Mouse (Mus musculus) embryonic facial prominence, embryonic 13.5 days (tissue): Measurements from ENCODE around the gene E330034G19Rik. TPM values are rescaled to one million over a fixed set of nuclear protein-coding genes. Genes with fewer than 3 reads are reported as not detected.

Experiments
- ATAC-seq: fragments of 200-750 bp; cut with Nextera tagmentation; 2 replicates; pipeline ENCODE4 v1.8.0; 2017; ENCODE audit warnings: low read depth; ENCODE audit not compliant: insufficient number of reproducible peaks, insufficient read depth, low FRiP score, low TSS enrichment
- H3K27ac ChIP-seq: fragments of 300-500 bp; sonication (generic); 2 replicates; pipeline ENCODE4 v1.5.1; 2015; ENCODE audit warnings: moderate library complexity, mild to moderate bottlenecking, inconsistent platforms
- H3K27me3 ChIP-seq: fragments of 300-500 bp; sonication (generic); 2 replicates; pipeline ENCODE4 v1.6.1; 2015; ENCODE audit warnings: mild to moderate bottlenecking, inconsistent platforms
- H3K36me3 ChIP-seq: fragments of 300-500 bp; sonication (generic); 2 replicates; pipeline ENCODE4 v1.6.1; 2015; ENCODE audit warnings: mild to moderate bottlenecking, inconsistent platforms
- H3K4me1 ChIP-seq: fragments of 300-500 bp; sonication (generic); 2 replicates; pipeline ENCODE4 v1.6.1; 2015; ENCODE audit warnings: inconsistent platforms
- H3K4me2 ChIP-seq: fragments of 300-500 bp; sonication (generic); 2 replicates; pipeline ENCODE4 v1.6.1; 2015; ENCODE audit warnings: moderate library complexity, mild to moderate bottlenecking, inconsistent platforms
- H3K4me3 ChIP-seq: fragments of 300-500 bp; sonication (generic); 2 replicates; pipeline ENCODE4 v1.5.1; 2015; ENCODE audit warnings: mild to moderate bottlenecking, inconsistent platforms
- H3K9ac ChIP-seq: fragments of 300-500 bp; sonication (generic); 2 replicates; pipeline ENCODE4 v1.6.1; 2015; ENCODE audit warnings: mild to moderate bottlenecking, inconsistent platforms
- H3K9me3 ChIP-seq: fragments of 300-500 bp; sonication (generic); 2 replicates; pipeline ENCODE4 v1.6.1; 2016; ENCODE audit warnings: inconsistent platforms
- WGBS: fragments of 180-500 bp; shearing (Covaris S2); methylation state at CpG from one replicate; pipeline ENCODE4 v1.1.7; 2015; ENCODE audit warnings: mixed read lengths; 5-methylcytosine and 5-hydroxymethylcytosine counted together
- polyA plus RNA-seq: library from polyadenylated mRNA; unstranded; fragments of >200 nt; fragmentation: Nextera tagmentation; extraction: Ambion mirVana; gene quantifications from 2 replicates; pipeline ENCODE4 v1.2.1, GENCODE M21; 2015

Gene E330034G19Rik
- not detected in 2 replicates for polyA plus RNA-seq

DNA sequence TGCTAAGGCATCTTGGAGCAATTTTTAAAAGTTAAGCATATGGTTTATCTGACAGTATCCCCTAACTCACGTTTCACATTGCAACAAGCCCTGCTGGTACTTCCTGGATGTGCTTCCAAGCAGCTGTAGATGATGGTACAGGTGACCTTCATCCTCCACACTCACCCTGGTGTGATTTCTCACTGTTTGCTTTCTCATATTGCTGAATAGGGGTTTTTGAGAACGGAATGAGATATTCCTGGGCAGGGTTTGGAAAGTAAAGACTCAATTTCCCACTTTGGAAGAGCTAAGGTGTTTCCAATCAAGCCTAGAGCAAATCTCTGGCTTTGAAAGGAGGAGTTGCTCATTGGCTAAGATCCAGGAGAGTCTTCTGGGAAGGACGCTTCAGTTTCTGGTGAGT lies at the start of gene E330034G19Rik:
Gene E330034G19Rik, plus strand, starts transcription at position 301 of the 400 bp plus-strand sequence.
- Histone ChIP-seq H3K27ac (no peak within 1 kb of the TSS), H3K9ac (no peak within 1 kb of the TSS), H3K4me1 (no peaks in the 10 kb centered on the region), H3K4me3 (no peak within 1 kb of the TSS), H3K4me2 (no peak within 1 kb of the TSS), H3K9me3 (no peaks in the 10 kb centered on the region), H3K27me3 (no peaks in the 10 kb centered on the region), H3K36me3 (no peaks in the 10 kb centered on the region)
- WGBS: 51% methylated on average over 3 of the region's 3 CpGs
- no peak for ATAC-seq

GRCm38 (mm10) chr14:24244330-24245176 lies 48.5 kb upstream of the E330034G19Rik start:
- peaks cover 16% of the 10 kb centered on the region for H3K36me3 ChIP-seq
- H3K9me3 ChIP-seq: no peaks in the 10 kb centered on the region
- H3K4me3 ChIP-seq: peak overlapping the region; percentile 91
- H3K27me3 ChIP-seq: no peaks in the 10 kb centered on the region
- ATAC-seq: no peak
- H3K4me1 ChIP-seq: peaks cover 29% of the 10 kb centered on the region
- WGBS: under 1% methylated on average over 40 of the region's 40 CpGs
- H3K27ac ChIP-seq: peak overlapping the region; percentile 97
- H3K4me2 ChIP-seq: peak overlapping the region; percentile 85
- peak overlapping the region; percentile 96 for H3K9ac ChIP-seq

DNA sequence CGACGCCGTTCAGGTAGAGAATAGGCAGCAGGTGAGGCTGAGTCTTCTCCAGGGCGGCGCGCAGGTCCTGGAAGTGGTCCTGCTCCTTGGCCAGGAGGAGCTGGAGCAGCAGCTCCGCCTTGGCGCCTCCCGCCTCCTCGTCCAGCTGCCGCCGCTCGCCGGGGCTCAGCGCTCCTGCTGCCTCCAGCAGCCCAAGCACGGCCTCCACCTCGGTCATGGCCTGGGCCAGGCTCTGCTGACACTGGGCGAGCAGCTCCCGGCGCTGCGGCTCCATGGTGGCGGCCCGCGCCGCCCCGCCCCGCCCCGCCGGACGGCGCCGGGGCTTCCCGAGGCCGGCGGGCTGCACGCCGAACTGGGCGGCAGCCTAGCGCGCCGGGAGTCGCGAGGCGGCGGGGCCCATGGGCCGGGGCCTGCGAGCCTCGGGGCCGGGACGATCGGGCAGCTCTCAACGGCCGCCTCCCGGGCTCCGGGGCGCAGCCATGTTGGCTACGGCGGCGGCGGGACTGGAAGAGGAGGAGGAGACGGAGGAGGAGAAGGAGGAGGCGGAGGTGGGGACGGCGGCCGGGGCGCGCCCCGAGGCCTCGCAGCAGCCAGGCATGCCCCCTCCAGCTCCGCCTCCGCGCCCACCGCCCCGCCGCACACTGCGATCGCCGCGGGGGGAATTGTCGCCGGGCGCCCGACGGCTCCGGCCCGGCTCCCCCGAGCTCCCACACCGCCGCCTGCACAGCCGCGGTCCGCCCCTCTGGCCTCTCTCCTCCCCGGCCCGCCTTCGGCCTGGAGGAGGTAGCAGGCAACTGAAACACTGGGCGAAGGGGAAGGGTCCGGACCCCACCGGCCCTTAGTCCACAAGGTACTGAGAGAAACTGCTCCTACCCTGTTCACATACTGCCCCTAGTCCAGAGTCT lies 47.6 kb upstream of the E330034G19Rik start, which contains the start of gene Dlg5:
Gene Dlg5, minus strand, starts transcription at position 744 of the 905 bp plus-strand sequence.
- Histone ChIP-seq H3K9ac (peak within 1 kb of the TSS; percentile 96), H3K27ac (peak within 1 kb of the TSS; percentile 97), H3K4me1 (peaks cover 27% of the 10 kb centered on the region), H3K9me3 (no peaks in the 10 kb centered on the region), H3K4me3 (peak within 1 kb of the TSS; percentile 91), H3K27me3 (no peaks in the 10 kb centered on the region), H3K36me3 (peaks cover 16% of the 10 kb centered on the region), H3K4me2 (peak within 1 kb of the TSS; percentile 85)
- WGBS: under 1% methylated on average over 62 of the region's 98 CpGs
- ATAC-seq: peak; percentile 85

DNA sequence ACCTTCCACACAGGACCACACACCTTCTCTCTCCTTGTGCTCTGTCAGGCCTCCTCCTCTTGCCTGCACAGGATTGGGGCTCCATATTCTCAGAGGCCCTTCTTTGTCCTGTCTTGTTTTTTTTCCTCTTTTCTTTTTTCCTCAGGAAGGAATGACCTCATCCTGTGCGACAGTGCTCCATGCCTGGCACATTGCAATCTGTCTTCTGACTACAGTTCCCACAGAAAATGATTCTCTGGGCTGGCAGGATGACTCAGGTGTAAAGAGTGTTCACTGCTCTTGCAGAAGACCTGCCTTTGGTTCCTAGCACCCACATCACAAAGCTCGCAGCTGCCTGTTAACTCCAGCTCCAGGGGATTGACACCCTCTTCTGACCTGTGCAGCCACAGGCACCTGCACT lies 43.1 kb upstream of the E330034G19Rik start:
- Histone ChIP-seq H3K4me3 (no peak overlapping the region), H3K9ac (no peak overlapping the region), H3K4me1 (peaks cover 40% of the 10 kb centered on the region), H3K27ac (no peak overlapping the region), H3K9me3 (no peaks in the 10 kb centered on the region), H3K4me2 (no peak overlapping the region), H3K36me3 (no peaks in the 10 kb centered on the region), H3K27me3 (no peaks in the 10 kb centered on the region)
- 62% methylated on average over 2 of the region's 2 CpGs for WGBS
- no peak for ATAC-seq

GRCm38 (mm10) chr14:24251326-24251725 lies 41.7 kb upstream of the E330034G19Rik start:
- ATAC-seq: no peak
- WGBS: 85% methylated on average over 1 of the region's 1 CpGs
- H3K4me1 ChIP-seq: peaks cover 48% of the 10 kb centered on the region

DNA sequence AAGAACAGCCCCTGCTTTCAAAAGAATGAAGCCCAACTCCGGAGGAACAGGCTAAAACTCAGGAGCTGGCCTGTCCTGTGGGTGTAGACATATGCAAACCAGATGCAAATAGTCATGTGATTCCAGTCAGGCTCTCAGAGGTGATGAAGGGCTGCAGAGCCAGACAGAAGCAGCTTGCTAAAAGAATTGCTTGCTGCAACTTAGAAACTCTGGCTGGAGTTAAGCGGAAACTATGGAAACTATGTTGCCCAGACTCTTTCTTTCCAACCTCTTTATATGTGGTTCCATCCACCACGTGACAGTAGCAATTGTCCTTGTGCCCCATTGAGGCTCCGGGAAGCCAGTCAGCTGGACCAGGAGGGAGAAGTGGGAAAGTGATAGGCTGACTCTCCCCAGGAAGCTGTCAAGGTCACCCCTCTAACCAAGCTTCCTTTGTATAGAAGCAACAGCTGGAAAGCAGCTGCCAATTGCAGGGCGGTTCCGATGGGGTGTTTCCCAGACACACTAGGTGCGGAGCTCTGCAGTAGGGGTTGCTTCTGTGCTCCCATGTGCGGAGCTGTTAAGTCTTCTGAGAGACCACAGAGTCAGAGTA lies 39.3 kb upstream of the E330034G19Rik start:
- Histone ChIP-seq H3K4me2 (peak overlapping the region; percentile 45), H3K27ac (peak overlapping the region; percentile 96), H3K9ac (peak overlapping the region; percentile 52), H3K27me3 (no peaks in the 10 kb centered on the region), H3K36me3 (no peaks in the 10 kb centered on the region), H3K4me1 (peaks cover 39% of the 10 kb centered on the region), H3K9me3 (no peaks in the 10 kb centered on the region), H3K4me3 (no peak overlapping the region)
- 6% methylated on average over 8 of the region's 8 CpGs for WGBS
- ATAC-seq: peak; percentile 88

More at GRCm38 (mm10) chr14:24251326-24251725, 41.7 kb upstream of the E330034G19Rik start:
- Histone ChIP-seq H3K27me3 (no peaks in the 10 kb centered on the region), H3K27ac (no peak overlapping the region), H3K36me3 (no peaks in the 10 kb centered on the region), H3K4me3 (no peak overlapping the region), H3K4me2 (no peak overlapping the region), H3K9ac (no peak overlapping the region), H3K9me3 (no peaks in the 10 kb centered on the region)

- Histone ChIP-seq H3K36me3 (no peaks in the 10 kb centered on the region), H3K4me1 (peaks cover 37% of the 10 kb centered on the region), H3K4me3 (no peak overlapping the region), H3K4me2 (no peak overlapping the region), H3K27ac (no peak overlapping the region), H3K9me3 (no peaks in the 10 kb centered on the region), H3K9ac (no peak overlapping the region), H3K27me3 (no peaks in the 10 kb centered on the region)
- ATAC-seq: no peak
- 51% methylated on average over 2 of the region's 2 CpGs for WGBS
Measured at GRCm38 (mm10) chr14:24255956-24256355, 37.1 kb upstream of the E330034G19Rik start.

- Histone ChIP-seq H3K36me3 (no peaks in the 10 kb centered on the region), H3K9me3 (no peaks in the 10 kb centered on the region), H3K4me1 (peaks cover 40% of the 10 kb centered on the region), H3K4me3 (no peak overlapping the region), H3K4me2 (no peak overlapping the region), H3K27ac (no peak overlapping the region), H3K27me3 (no peaks in the 10 kb centered on the region), H3K9ac (no peak overlapping the region)
- WGBS: 76% methylated on average over 4 of the region's 4 CpGs
- no peak for ATAC-seq
Measured at GRCm38 (mm10) chr14:24260391-24260790, 32.6 kb upstream of the E330034G19Rik start.

GRCm38 (mm10) chr14:24262382-24262781 lies 30.6 kb upstream of the E330034G19Rik start:
- Histone ChIP-seq H3K36me3 (no peaks in the 10 kb centered on the region), H3K9ac (no peak overlapping the region), H3K27ac (peak overlapping the region; percentile 91), H3K4me2 (0 out of 2 replicates have a peak overlapping the region, but pooled peaks have one; percentile 37), H3K4me1 (peaks cover 30% of the 10 kb centered on the region), H3K9me3 (no peaks in the 10 kb centered on the region), H3K4me3 (no peak overlapping the region), H3K27me3 (no peaks in the 10 kb centered on the region)
- WGBS: 59% methylated on average over 6 of the region's 6 CpGs
- no peak for ATAC-seq

- peak; percentile 87 for ATAC-seq
- Histone ChIP-seq H3K27ac (peak overlapping the region; percentile 91), H3K27me3 (no peaks in the 10 kb centered on the region), H3K36me3 (no peaks in the 10 kb centered on the region), H3K4me2 (peak overlapping the region; percentile 37), H3K9ac (no peak overlapping the region), H3K4me3 (no peak overlapping the region), H3K4me1 (peaks cover 30% of the 10 kb centered on the region), H3K9me3 (no peaks in the 10 kb centered on the region)
- WGBS: 25% methylated on average over 2 of the region's 2 CpGs
Measured at GRCm38 (mm10) chr14:24262915-24263314, 30.1 kb upstream of the E330034G19Rik start.

GRCm38 (mm10) chr14:24269571-24269970 lies 23.4 kb upstream of the E330034G19Rik start:
- 56% methylated on average over 1 of the region's 1 CpGs for WGBS
- no peak for ATAC-seq
- no peak overlapping the region for H3K27ac ChIP-seq

More at GRCm38 (mm10) chr14:24269571-24269970, 23.4 kb upstream of the E330034G19Rik start:
- Histone ChIP-seq H3K4me2 (no peak overlapping the region), H3K4me1 (peaks cover 11% of the 10 kb centered on the region), H3K4me3 (no peak overlapping the region), H3K9me3 (no peaks in the 10 kb centered on the region), H3K27me3 (no peaks in the 10 kb centered on the region), H3K9ac (no peak overlapping the region), H3K36me3 (no peaks in the 10 kb centered on the region)
